Mouse (Mus musculus) embryonic facial prominence, embryonic 10.5 days (tissue): ENCODE results near the gene Ldlrad3. TPM values are rescaled to one million over a fixed set of nuclear protein-coding genes. Genes with fewer than 3 reads are reported as not detected.

Source experiments
- DNase-seq: peaks from one replicate; pipeline ENCODE4 v3.0.0-alpha.2; 2017; ENCODE audit warnings: low spot score
- H3K27ac ChIP-seq: fragments of 300-500 bp; sonication (generic); replicated peaks from 2 replicates; pipeline ENCODE4 v1.5.1; 2016; ENCODE audit warnings: mild to moderate bottlenecking
- H3K27me3 ChIP-seq: fragments of 300-500 bp; sonication (generic); replicated peaks from 2 replicates; pipeline ENCODE4 v1.6.1; 2016; ENCODE audit warnings: low read depth, mild to moderate bottlenecking; ENCODE audit not compliant: poor library complexity, severe bottlenecking
- H3K36me3 ChIP-seq: fragments of 300-500 bp; sonication (generic); replicated peaks from 2 replicates; pipeline ENCODE4 v1.6.1; 2016; ENCODE audit warnings: mild to moderate bottlenecking, moderate library complexity
- H3K4me1 ChIP-seq: fragments of 300-500 bp; sonication (generic); 2 replicates; pipeline ENCODE4 v1.6.1; 2016
- H3K4me3 ChIP-seq: fragments of 300-500 bp; sonication (generic); 2 replicates; pipeline ENCODE4 v1.5.1; 2016; ENCODE audit warnings: mild to moderate bottlenecking, moderate library complexity
- H3K9me3 ChIP-seq: fragments of 300-500 bp; sonication (generic); 2 replicates; pipeline ENCODE4 v1.6.1; 2016; ENCODE audit warnings: mild to moderate bottlenecking
- WGBS: fragments of 180-500 bp; shearing (Covaris S2); methylation state at CpG from one replicate; pipeline ENCODE4 v1.1.7; 2016; 5-methylcytosine and 5-hydroxymethylcytosine counted together
- polyA plus RNA-seq: library from polyadenylated mRNA; unstranded; fragments of >200 nt; fragmentation: Nextera tagmentation; extraction: Ambion mirVana; gene quantifications from 2 replicates; pipeline ENCODE4 v1.2.1, GENCODE M21; 2016

Gene Ldlrad3
- polyA plus RNA-seq: 56.0 and 56.5 TPM in 2 replicates

GRCm38 (mm10) chr2:102185951-102186561 lies at the start of gene Ldlrad3:
Gene Ldlrad3 (minus strand): TSS chr2:102186385.
- Histone ChIP-seq H3K27ac (peak within 1 kb of the TSS; percentile 98), H3K4me1 (peaks cover 40% of the 10 kb centered on the region), H3K36me3 (0 out of 2 replicates have a peak, but pooled peaks cover 4% of the 10 kb centered on the region), H3K27me3 (no peaks in the 10 kb centered on the region), H3K4me3 (peak within 1 kb of the TSS; percentile 80), H3K9me3 (no peaks in the 10 kb centered on the region)
- under 1% methylated on average over 77 of the region's 77 CpGs for WGBS
- peak; percentile 97 for DNase-seq

- H3K27ac ChIP-seq: peak overlapping the region; percentile 84
- 0 out of 2 replicates have a peak overlapping the region, but pooled peaks have one; percentile 1 for H3K4me3 ChIP-seq
- no peaks in the 10 kb centered on the region for H3K36me3 ChIP-seq
- H3K27me3 ChIP-seq: no peaks in the 10 kb centered on the region; the same call in 1 of the 2 replicates
- peak; percentile 71 for DNase-seq
- H3K9me3 ChIP-seq: no peaks in the 10 kb centered on the region
- WGBS: 37% methylated on average over 5 of the region's 5 CpGs
- H3K4me1 ChIP-seq: peaks cover 23% of the 10 kb centered on the region
These were observed 45.3 kb upstream of the Ldlrad3 start for GRCm38 (mm10) chr2:102231470-102231869.

DNA sequence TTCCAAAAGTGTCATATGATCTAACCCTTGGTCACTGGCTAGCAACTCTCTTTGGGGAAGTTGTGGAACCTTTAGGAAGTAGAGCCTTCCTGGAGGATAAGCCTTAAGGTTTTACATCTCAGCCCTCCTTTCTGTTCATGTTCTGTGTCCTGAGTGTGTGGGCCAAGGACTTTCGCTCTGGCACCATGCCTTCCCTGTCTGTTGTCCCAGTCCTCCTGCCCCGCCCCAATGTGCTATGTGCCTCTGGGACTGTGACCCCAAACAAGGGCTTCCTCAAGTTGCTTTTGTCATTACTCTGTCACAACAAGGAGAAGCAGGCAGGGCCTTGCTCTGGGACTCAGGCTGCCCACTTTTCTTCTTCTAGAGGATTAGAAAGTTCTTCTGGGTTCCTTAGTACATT lies 42.9 kb upstream of the Ldlrad3 start:
- Histone ChIP-seq H3K27ac (no peak overlapping the region), H3K4me1 (peaks cover 24% of the 10 kb centered on the region), H3K36me3 (no peaks in the 10 kb centered on the region), H3K27me3 (no peaks in the 10 kb centered on the region; the same call in 1 of the 2 replicates), H3K4me3 (no peak overlapping the region), H3K9me3 (no peaks in the 10 kb centered on the region)
- no peak for DNase-seq
- 89% methylated on average over 2 of the region's 2 CpGs for WGBS

DNA sequence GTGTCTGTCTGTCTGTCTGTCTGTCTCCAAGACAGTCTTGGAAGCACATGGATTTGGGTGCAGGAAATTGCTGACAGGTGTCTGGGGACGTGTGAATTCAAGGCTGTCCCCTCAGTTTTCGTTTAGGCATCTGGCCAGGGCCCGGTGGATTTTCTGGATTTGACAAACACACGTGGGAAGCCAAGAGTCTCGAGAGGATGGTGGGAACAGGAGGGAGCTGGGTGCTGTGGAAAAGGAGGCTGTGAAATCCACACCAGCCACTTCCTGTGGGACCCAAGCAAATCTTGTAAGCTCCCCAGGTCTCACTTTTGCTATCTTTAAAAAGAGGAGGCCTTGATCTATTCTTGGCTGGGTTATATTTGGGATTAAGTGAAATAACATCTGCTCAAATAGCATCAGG lies 42.1 kb upstream of the Ldlrad3 start:
- no peak for DNase-seq
- Histone ChIP-seq H3K4me1 (peaks cover 32% of the 10 kb centered on the region), H3K9me3 (no peaks in the 10 kb centered on the region), H3K27ac (no peak overlapping the region), H3K27me3 (no peaks in the 10 kb centered on the region; the same call in 1 of the 2 replicates), H3K4me3 (no peak overlapping the region), H3K36me3 (no peaks in the 10 kb centered on the region)
- 80% methylated on average over 5 of the region's 5 CpGs for WGBS

DNA sequence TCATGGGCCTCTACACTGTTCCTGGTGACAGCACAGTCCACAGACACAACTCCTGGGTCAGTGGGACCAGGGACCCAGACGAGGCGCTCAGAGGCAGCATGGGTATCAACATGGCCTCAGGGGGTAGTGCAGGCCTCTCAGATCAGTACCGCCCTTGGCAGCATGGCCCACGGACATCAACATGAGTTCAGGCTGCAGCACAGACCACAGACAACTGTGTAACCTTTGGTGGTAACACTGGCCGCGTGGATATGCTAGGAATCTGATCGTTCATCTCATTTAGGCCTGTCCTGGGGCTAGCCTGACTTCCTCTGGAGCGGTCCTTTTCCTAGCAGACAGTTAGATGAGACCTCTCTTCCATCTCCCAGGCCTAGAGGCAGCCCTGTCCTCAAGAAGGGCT lies 41.7 kb upstream of the Ldlrad3 start:
- H3K27me3 ChIP-seq: peaks cover 2% of the 10 kb centered on the region; the same call in 1 of the 2 replicates
- WGBS: 85% methylated on average over 8 of the region's 8 CpGs
- peak overlapping the region; percentile 30; the same call in 1 of the 2 replicates for H3K27ac ChIP-seq
- no peaks in the 10 kb centered on the region for H3K9me3 ChIP-seq
- no peaks in the 10 kb centered on the region for H3K36me3 ChIP-seq
- DNase-seq: no peak
- H3K4me1 ChIP-seq: peaks cover 34% of the 10 kb centered on the region
- H3K4me3 ChIP-seq: no peak overlapping the region

DNA sequence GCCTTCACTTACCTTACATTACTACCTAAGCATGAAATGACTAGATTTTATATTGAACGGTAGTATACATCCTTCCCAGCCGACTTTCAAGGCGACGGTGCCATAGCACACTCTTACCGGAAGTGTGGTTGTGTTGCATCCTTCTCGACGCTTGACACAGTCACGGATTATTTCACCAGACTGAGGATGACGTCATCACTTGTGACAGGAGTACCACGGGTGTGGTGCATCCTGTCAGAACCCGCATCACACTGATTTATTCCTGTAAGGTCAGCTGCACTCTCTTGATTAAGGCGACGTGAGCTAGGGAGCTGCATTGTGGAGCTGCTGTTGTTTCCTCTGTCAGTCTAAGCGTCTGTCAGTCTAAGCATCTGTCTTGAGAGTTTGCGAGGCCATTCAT lies 40.1 kb upstream of the Ldlrad3 start:
- Histone ChIP-seq H3K27me3 (peaks cover 4% of the 10 kb centered on the region; the same call in 1 of the 2 replicates), H3K9me3 (no peaks in the 10 kb centered on the region), H3K27ac (no peak overlapping the region), H3K4me1 (peaks cover 22% of the 10 kb centered on the region), H3K4me3 (no peak overlapping the region), H3K36me3 (no peaks in the 10 kb centered on the region)
- WGBS: 75% methylated on average over 15 of the region's 15 CpGs
- DNase-seq: no peak

DNA sequence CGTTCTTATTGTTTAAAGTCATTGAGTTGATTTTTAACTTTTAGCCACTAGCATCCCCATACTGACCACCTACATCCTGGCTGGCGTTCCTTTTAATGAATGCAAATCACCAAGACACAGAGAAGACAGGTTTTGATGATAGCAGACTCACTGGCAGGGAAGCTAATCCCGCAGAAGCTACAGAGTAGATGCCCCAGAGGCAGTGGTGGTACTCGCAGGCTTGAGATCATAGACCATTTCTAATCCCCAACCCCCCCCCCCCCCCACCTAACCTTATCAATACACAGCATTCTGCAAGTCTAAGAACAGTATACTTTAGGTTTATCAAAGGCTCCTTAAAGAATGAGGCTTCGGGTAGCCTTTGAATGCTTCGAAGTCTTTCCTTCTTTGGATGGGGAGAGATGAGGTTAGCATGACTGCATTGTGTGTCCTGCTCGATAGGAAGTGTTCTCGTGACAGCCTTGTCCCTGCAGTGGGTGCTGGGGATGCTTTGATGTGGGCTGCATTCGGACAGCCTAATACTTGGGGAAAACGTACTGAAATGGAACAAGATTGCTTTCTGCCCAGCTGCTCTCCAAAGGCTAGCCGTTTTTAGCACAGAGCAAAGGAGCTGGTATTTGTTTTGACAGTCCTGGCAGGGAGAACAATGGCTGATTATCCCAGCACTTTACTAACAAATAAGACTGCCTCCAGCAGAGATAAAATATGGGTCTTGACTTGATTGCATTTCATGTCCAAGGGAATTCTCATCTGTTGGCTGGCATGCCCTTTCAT lies 37.4 kb upstream of the Ldlrad3 start:
- Histone ChIP-seq H3K9me3 (no peaks in the 10 kb centered on the region), H3K4me1 (peaks cover 15% of the 10 kb centered on the region), H3K27me3 (0 out of 2 replicates have a peak, but pooled peaks cover 4% of the 10 kb centered on the region), H3K36me3 (no peaks in the 10 kb centered on the region), H3K4me3 (no peak overlapping the region), H3K27ac (no peak overlapping the region)
- no peak for DNase-seq
- WGBS: 10% methylated on average over 11 of the region's 11 CpGs

DNA sequence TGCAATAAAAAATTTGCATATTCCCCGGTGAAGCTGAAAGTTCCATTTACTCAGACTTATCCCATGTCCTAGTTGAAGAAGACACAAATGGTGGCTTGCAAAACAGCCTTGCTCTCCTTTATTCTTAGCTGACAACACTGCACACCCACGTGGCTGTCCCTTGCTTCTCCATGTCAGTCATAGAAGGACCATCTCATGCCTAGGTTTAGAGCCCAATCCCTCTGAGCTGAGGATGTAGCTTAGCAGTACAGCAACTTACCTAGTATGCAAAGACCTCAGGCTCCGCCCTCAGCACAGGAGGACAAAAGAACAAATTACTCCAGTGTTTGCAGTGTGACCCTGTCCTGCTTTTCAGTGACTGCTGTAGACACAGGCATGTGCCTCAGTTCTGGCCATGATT lies 36.6 kb upstream of the Ldlrad3 start:
- Histone ChIP-seq H3K4me1 (peaks cover 15% of the 10 kb centered on the region), H3K4me3 (no peak overlapping the region), H3K27ac (no peak overlapping the region), H3K9me3 (no peaks in the 10 kb centered on the region), H3K27me3 (0 out of 2 replicates have a peak, but pooled peaks cover 4% of the 10 kb centered on the region), H3K36me3 (no peaks in the 10 kb centered on the region)
- WGBS: 73% methylated on average over 3 of the region's 3 CpGs
- DNase-seq: no peak

DNA sequence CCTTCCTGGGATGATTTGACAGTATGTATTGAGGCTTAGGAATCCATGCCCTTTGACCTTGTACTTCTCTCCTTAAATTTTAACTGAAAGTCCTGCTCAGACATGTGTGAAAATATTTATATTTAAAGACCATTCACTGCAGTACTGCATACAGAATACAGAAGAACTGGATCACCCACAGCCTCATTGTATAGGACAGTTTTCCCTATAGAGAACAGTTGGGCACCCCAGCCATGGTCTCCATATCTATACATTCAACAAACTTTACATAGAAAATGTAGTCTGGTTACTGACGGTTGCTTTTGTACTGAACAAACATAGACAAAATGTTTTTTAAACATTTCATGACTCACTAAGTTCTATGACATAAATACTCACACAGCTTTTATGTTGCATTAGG lies 30.6 kb upstream of the Ldlrad3 start:
- Histone ChIP-seq H3K27ac (no peak overlapping the region), H3K36me3 (no peaks in the 10 kb centered on the region), H3K27me3 (no peaks in the 10 kb centered on the region), H3K4me1 (peaks cover 6% of the 10 kb centered on the region), H3K4me3 (no peak overlapping the region), H3K9me3 (no peaks in the 10 kb centered on the region)
- DNase-seq: no peak
- 92% methylated on average over 1 of the region's 1 CpGs for WGBS

DNA sequence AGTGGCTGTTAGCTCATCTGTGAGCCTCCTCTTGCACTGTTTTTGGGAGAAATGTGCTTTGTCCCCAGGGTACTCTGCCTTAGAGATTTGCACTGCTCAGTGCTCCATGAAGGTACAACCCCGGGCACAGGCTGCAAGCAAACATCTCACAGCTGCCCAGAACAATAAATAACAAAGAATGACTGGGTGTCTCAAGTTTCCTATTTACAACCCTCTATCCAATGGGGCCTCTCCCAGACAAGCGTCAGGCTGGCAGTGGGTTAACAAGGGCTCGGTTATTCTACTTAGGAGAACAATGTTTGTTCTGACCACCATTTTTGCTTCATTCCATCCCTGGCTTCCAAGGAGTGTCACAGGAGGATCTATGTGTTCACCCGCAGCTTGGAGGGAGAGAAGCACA lies 25.9 kb upstream of the Ldlrad3 start:
- 21% methylated on average over 4 of the region's 4 CpGs for WGBS
- H3K27ac ChIP-seq: no peak overlapping the region

DNA sequence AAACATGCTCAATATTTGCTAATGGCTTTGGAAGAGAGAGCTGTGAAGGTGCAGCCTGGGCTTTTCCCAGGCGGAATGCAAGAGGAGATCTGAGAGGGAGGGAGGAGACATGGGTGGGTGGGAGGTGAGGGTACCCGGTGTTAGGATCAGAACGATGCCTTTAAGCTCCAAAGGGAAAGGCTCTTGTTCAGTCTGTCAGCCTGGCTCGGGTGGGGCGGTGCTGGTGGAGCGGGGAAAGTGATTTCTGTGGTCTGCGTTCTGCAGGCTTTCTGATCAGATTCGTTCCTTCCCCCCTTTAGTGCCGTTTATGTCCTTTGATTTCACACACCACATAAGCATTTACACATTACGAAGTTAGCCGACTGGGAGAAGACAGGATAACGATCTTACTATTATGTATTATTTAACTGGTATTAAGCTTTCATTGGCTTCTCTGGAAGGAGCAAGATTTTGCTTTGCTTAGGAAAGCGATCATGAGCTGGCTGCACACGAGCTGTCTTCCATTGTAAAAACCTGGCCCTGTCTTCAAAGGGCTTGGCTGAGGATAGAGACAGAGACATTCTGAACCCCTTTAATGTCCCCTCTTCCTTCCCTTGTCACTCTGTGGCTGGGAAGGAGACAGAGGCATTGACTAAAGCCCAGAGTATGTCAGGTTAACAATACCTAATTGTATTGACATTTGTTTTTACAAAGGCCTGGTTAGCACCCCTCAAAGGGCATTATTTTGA lies 19.7 kb upstream of the Ldlrad3 start:
- no peaks in the 10 kb centered on the region for H3K9me3 ChIP-seq
- no peaks in the 10 kb centered on the region for H3K36me3 ChIP-seq
- H3K27ac ChIP-seq: no peak overlapping the region
- H3K4me3 ChIP-seq: peak overlapping the region; percentile 28
- H3K4me1 ChIP-seq: peaks cover 21% of the 10 kb centered on the region
- WGBS: 9% methylated on average over 14 of the region's 14 CpGs
- peak; percentile 27 for DNase-seq
- H3K27me3 ChIP-seq: peaks cover 24% of the 10 kb centered on the region

More for the DNA sequence above, 25.9 kb upstream of the Ldlrad3 start:
- no peaks in the 10 kb centered on the region for H3K36me3 ChIP-seq
- peaks cover 3% of the 10 kb centered on the region for H3K27me3 ChIP-seq
- H3K4me3 ChIP-seq: no peak overlapping the region
- no peak for DNase-seq
- no peaks in the 10 kb centered on the region for H3K9me3 ChIP-seq
- peaks cover 8% of the 10 kb centered on the region for H3K4me1 ChIP-seq

DNA sequence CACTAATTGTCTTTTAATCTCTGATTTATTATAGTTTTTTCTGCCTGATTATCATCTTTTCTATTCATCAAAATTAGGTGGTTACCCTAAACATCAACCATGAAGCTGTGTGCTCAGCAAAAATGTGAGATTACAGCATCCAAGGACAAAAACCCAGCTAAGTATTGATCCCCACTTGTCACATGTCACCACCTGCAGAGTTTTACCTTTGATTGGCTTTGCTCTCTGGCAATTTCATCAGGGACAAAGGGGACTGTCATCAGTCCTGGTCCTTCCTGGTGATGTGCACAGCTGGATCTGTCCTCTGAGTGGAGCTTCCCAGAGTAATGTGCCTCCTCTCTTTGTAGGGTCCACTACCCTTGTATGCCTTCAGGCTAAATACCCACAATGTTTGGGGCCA lies 17.3 kb upstream of the Ldlrad3 start:
- Histone ChIP-seq H3K27ac (no peak overlapping the region), H3K4me3 (no peak overlapping the region), H3K9me3 (no peaks in the 10 kb centered on the region), H3K36me3 (no peaks in the 10 kb centered on the region), H3K27me3 (peaks cover 31% of the 10 kb centered on the region), H3K4me1 (peaks cover 21% of the 10 kb centered on the region)
- no peak for DNase-seq
